Mouse (Mus musculus) urinary bladder, postnatal 10 days (tissue): Measurements from ENCODE around the gene Kif2c.

Source experiments
- DNase-seq: peaks from one replicate; pipeline ENCODE4 v3.0.0; 2022; ENCODE audit warnings: low spot score

Kif2c gene

GRCm38 (mm10) chr4:117181863-117182758 is at the start of gene Kif2c:
TSS of gene Kif2c (minus strand) at chr4:117182639.
- DNase-seq, result peak; percentile 76

- DNase-seq, result no peak
Observed at GRCm38 (mm10) chr4:117231208-117231607, 48.8 kb upstream of the Kif2c start.

GRCm38 (mm10) chr4:117230331-117230730 is 47.9 kb upstream of the Kif2c start:
- DNase-seq, result no peak

GRCm38 (mm10) chr4:117229590-117229989 is 47.2 kb upstream of the Kif2c start:
- no peak for DNase-seq

GRCm38 (mm10) chr4:117225250-117225649 is 42.8 kb upstream of the Kif2c start:
- no peak for DNase-seq

- no peak for DNase-seq
Observed at GRCm38 (mm10) chr4:117224122-117224521, 41.7 kb upstream of the Kif2c start.

GRCm38 (mm10) chr4:117223001-117223400 is 40.6 kb upstream of the Kif2c start:
- DNase-seq, result no peak

GRCm38 (mm10) chr4:117221836-117222235 is 39.4 kb upstream of the Kif2c start:
- no peak for DNase-seq

- no peak for DNase-seq
Observed at GRCm38 (mm10) chr4:117220741-117221515, 38.5 kb upstream of the Kif2c start.

GRCm38 (mm10) chr4:117218517-117219219 is 36.2 kb upstream of the Kif2c start:
- no peak for DNase-seq

GRCm38 (mm10) chr4:117217029-117217428 is 34.6 kb upstream of the Kif2c start:
- no peak for DNase-seq

GRCm38 (mm10) chr4:117214250-117214649 is 31.8 kb upstream of the Kif2c start:
- no peak for DNase-seq

- DNase-seq, result peak; percentile 60
Observed at GRCm38 (mm10) chr4:117210147-117211074, 28.0 kb upstream of the Kif2c start.

- DNase-seq, result no peak
Observed at GRCm38 (mm10) chr4:117209592-117209991, 27.2 kb upstream of the Kif2c start.

GRCm38 (mm10) chr4:117202992-117203354 is 20.5 kb upstream of the Kif2c start:
- no peak for DNase-seq

- DNase-seq, result no peak
Observed at GRCm38 (mm10) chr4:117202046-117202991, 19.9 kb upstream of the Kif2c start.

GRCm38 (mm10) chr4:117191804-117192203 is 9.4 kb upstream of the Kif2c start:
- no peak for DNase-seq

- DNase-seq, result no peak
Observed at GRCm38 (mm10) chr4:117190660-117191059, 8.2 kb upstream of the Kif2c start.

- DNase-seq, result no peak
Observed at GRCm38 (mm10) chr4:117189856-117190543, 7.6 kb upstream of the Kif2c start.
